Mouse (Mus musculus) left cerebral cortex, postnatal 36 days (tissue): Measurements from ENCODE around the gene Rbsn. TPM values are rescaled to one million over a fixed set of nuclear protein-coding genes. Genes with fewer than 3 reads are reported as not detected.

Source experiments
- DNase-seq, 2 experiments: peaks; one replicate each; pipeline ENCODE4 v3.0.0; 2021 to 2022; ENCODE audit warnings: low spot score in 2 of 2, mixed read lengths in 1 of 2
- intact Hi-C: fragments of 180-260 bp; cut with DNase I; formaldehyde crosslinking; loops from one replicate; pipeline ENCODE4 v1.15.1; 2025
- total RNA-seq, 2 experiments: library from RNA; stranded (reverse); gene quantifications; 2 replicates each; pipeline ENCODE4 v1.2.3; 2021

Gene Rbsn
- 10 to 100 TPM; 40.3 to 46.8 TPM for total RNA-seq

GRCm38 (mm10) chr6:92214773-92215449, at the start of gene Rbsn:
TSS of gene Rbsn (minus strand) at chr6:92214925.
- DNase-seq, result peak; percentile 90 to 92
- intact Hi-C loops, result no loop called here

GRCm38 (mm10) chr6:92261162-92261843, 46.6 kb upstream of the Rbsn start:
- intact Hi-C loops, result no loop called here
- no peak for DNase-seq

GRCm38 (mm10) chr6:92255346-92255745, 40.6 kb upstream of the Rbsn start:
- no peak for DNase-seq
- intact Hi-C loops, result no loop called here

GRCm38 (mm10) chr6:92253253-92253870, 38.6 kb upstream of the Rbsn start:
- intact Hi-C loops, result no loop called here
- DNase-seq, result no peak

- no peak for DNase-seq
- intact Hi-C loops, result no loop called here
Observed at GRCm38 (mm10) chr6:92247215-92247919, 32.6 kb upstream of the Rbsn start.

- intact Hi-C loops, result no loop called here
- DNase-seq, result no peak
Observed at GRCm38 (mm10) chr6:92246335-92246734, 31.6 kb upstream of the Rbsn start.

GRCm38 (mm10) chr6:92244591-92244990, 29.9 kb upstream of the Rbsn start, which contains the start of gene Trh:
TSS of gene Trh (minus strand) at chr6:92244650.
- intact Hi-C loops, result no loop called here
- no peak for DNase-seq

- intact Hi-C loops, result no loop called here
- peak; percentile 33 to 38 for DNase-seq
Observed at GRCm38 (mm10) chr6:92241178-92241906, 26.6 kb upstream of the Rbsn start.

- DNase-seq, result no peak
- intact Hi-C loops, result no loop called here
Observed at GRCm38 (mm10) chr6:92235036-92235435, 20.3 kb upstream of the Rbsn start.

GRCm38 (mm10) chr6:92231762-92232161, 17.0 kb upstream of the Rbsn start:
- intact Hi-C loops, result no loop called here
- DNase-seq, result no peak

- no peak for DNase-seq
- intact Hi-C loops, result no loop called here
Observed at GRCm38 (mm10) chr6:92231356-92231755, 16.6 kb upstream of the Rbsn start.

GRCm38 (mm10) chr6:92229586-92229985, 14.9 kb upstream of the Rbsn start:
- intact Hi-C loops, result no loop called here
- no peak for DNase-seq

- DNase-seq, result no peak
- intact Hi-C loops, result no loop called here
Observed at GRCm38 (mm10) chr6:92229103-92229502, 14.4 kb upstream of the Rbsn start.

GRCm38 (mm10) chr6:92224981-92225380, 10.3 kb upstream of the Rbsn start:
- intact Hi-C loops, result no loop called here
- DNase-seq, result peak in 1 of 2 experiments; percentile 20

GRCm38 (mm10) chr6:92222021-92222420, 7.3 kb upstream of the Rbsn start:
- intact Hi-C loops, result no loop called here
- no peak for DNase-seq

- no peak for DNase-seq
- intact Hi-C loops, result no loop called here
Observed at GRCm38 (mm10) chr6:92221604-92222003, 6.9 kb upstream of the Rbsn start.

GRCm38 (mm10) chr6:92219445-92219844, 4.7 kb upstream of the Rbsn start:
- intact Hi-C loops, result loop anchor here (1.0 kb wide), 1 partner anchor 50 kb away; no protein-coding TSS in a partner anchor

GRCm38 (mm10) chr6:92214055-92214772, 511 bp downstream of the Rbsn start:
- DNase-seq, result peak in 1 of 2 experiments; percentile 10
- intact Hi-C loops, result no loop called here

More at GRCm38 (mm10) chr6:92219445-92219844, 4.7 kb upstream of the Rbsn start:
- peak; percentile 25 to 30 for DNase-seq

GRCm38 (mm10) chr6:92199414-92199813, 15.3 kb downstream of the Rbsn start:
- DNase-seq, result no peak
- intact Hi-C loops, result no loop called here
